Mouse (Mus musculus) bone marrow, adult 2 months (tissue): Measurements from ENCODE around the gene Hist2h3b.

Experiments used
- CTCF ChIP-seq: fragments of 200-500 bp; IDR thresholded peaks from 2 replicates; pipeline ENCODE4 v1.5.1; 2011; ENCODE audit warnings: low read length, control low read depth; ENCODE audit not compliant: control insufficient read depth, insufficient read depth
- POLR2A ChIP-seq: fragments of 200-500 bp; IDR thresholded peaks from 2 replicates; pipeline ENCODE4 v1.6.1; 2011; ENCODE audit warnings: low read depth, mild to moderate bottlenecking, control low read depth, low read length, borderline replicate concordance; ENCODE audit not compliant: control insufficient read depth

DNA sequence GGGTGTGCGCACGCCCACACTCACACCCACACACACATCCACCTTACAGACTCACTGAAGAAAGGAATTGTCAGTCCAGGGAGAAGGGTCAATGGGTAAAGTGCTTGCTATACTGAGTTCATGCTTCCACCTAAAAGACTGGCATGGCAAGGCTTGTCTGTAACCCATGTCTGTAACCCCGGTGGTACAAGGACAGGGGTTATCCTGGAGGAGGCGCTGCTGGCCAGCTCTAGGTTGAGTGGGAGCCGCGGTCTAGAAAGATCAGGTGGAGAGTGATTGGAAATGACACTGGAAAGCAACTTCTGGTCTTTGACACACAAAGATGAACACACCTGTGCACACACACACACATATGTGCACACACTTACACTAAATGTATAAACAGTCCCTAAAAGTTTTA is 12.2 kb downstream of the Hist2h3b start:
- TF ChIP-seq CTCF (no peak), POLR2A (no peak)
